Mouse (Mus musculus) urinary bladder, adult 2 months (tissue): Measurements from ENCODE around the gene A230050P20Rik. TPM values are rescaled to one million over a fixed set of nuclear protein-coding genes. Genes with fewer than 3 reads are reported as not detected.
A peak's percentile ranks its signal among the peaks of the same experiment; 100 is the strongest.

ENCODE experiments used
- DNase-seq: peaks from one replicate; pipeline ENCODE4 v3.0.0; 2022; ENCODE audit warnings: low spot score
- polyA plus RNA-seq: library from polyadenylated mRNA; depleted of rRNA; stranded (reverse); fragments of >200 nt; gene quantifications from 2 replicates; pipeline ENCODE4 v1.2.3, GENCODE M21; 2012; rRNA removed

A230050P20Rik gene
- polyA plus RNA-seq, 1 experiment, result 71.9 TPM

- DNase-seq, result no peak
Observed at GRCm38 (mm10) chr9:20894629-20895028, 26.2 kb downstream of the A230050P20Rik start.

GRCm38 (mm10) chr9:20895382-20895781 lies 26.9 kb downstream of the A230050P20Rik start:
- DNase-seq, result no peak

- DNase-seq, result no peak
Observed at GRCm38 (mm10) chr9:20897736-20898510, 29.5 kb downstream of the A230050P20Rik start.

- peak; percentile 80 for DNase-seq
Observed at GRCm38 (mm10) chr9:20898511-20899073, 30.1 kb downstream of the A230050P20Rik start, which contains the start of gene Eif3g. Gene Eif3g, minus strand, starts transcription at chr9:20898623.

GRCm38 (mm10) chr9:20901466-20902173 lies 33.2 kb downstream of the A230050P20Rik start:
- DNase-seq, result no peak

GRCm38 (mm10) chr9:20902174-20902491 lies 33.7 kb downstream of the A230050P20Rik start:
- DNase-seq, result no peak

- no peak for DNase-seq
Observed at GRCm38 (mm10) chr9:20909948-20910347, 41.5 kb downstream of the A230050P20Rik start.

GRCm38 (mm10) chr9:20916160-20916559 lies 47.7 kb downstream of the A230050P20Rik start:
- DNase-seq, result no peak

GRCm38 (mm10) chr9:20923258-20923657 lies 54.8 kb downstream of the A230050P20Rik start:
- no peak for DNase-seq

Other genes starting within 250 kb of the A230050P20Rik start
- gene Ubl5, start 225.8 kb upstream of the A230050P20Rik start, polyA plus RNA-seq, result 477 and 551 TPM in 2 replicates
- gene Fbxl12, start 223.9 kb upstream of the A230050P20Rik start, polyA plus RNA-seq, result 35.2 and 38.0 TPM in 2 replicates
- gene Pin1, start 216.5 kb upstream of the A230050P20Rik start, polyA plus RNA-seq, result 16.3 and 18.9 TPM in 2 replicates
- 4.7 and 6.2 TPM in 2 replicates for gene Olfm2, start 122.3 kb upstream of the A230050P20Rik start, polyA plus RNA-seq
- 13.5 and 14.3 TPM in 2 replicates for gene Col5a3, start 53.6 kb upstream of the A230050P20Rik start, polyA plus RNA-seq
- gene Rdh8, start 50.1 kb upstream of the A230050P20Rik start, polyA plus RNA-seq, result not detected in 2 replicates
- 6.8 and 7.0 TPM in 2 replicates for gene Angptl6, start 11.1 kb downstream of the A230050P20Rik start, polyA plus RNA-seq
- 38.7 and 59.6 TPM in 2 replicates for gene Ppan, start 19.5 kb downstream of the A230050P20Rik start, polyA plus RNA-seq
- gene Eif3g, start 30.0 kb downstream of the A230050P20Rik start, polyA plus RNA-seq, result 136 and 141 TPM in 2 replicates
- gene Dnmt1, start 91.2 kb downstream of the A230050P20Rik start, polyA plus RNA-seq, result 19.1 and 19.7 TPM in 2 replicates
- gene S1pr2, start 108.1 kb downstream of the A230050P20Rik start, polyA plus RNA-seq, result 11.6 and 11.7 TPM in 2 replicates
- gene Mrpl4, start 134.1 kb downstream of the A230050P20Rik start, polyA plus RNA-seq, result 78.8 and 88.8 TPM in 2 replicates
- gene Icam1, start 147.3 kb downstream of the A230050P20Rik start, polyA plus RNA-seq, result 27.4 and 28.7 TPM in 2 replicates
- gene Icam4, start 160.7 kb downstream of the A230050P20Rik start, polyA plus RNA-seq, result 1.1 and 1.5 TPM in 2 replicates
- 1.2 TPM in 2 replicates for gene Icam5, start 163.4 kb downstream of the A230050P20Rik start, polyA plus RNA-seq
- gene Zglp1, start 198.5 kb downstream of the A230050P20Rik start, polyA plus RNA-seq, result 0.43 TPM in 1 of 2 replicates, not detected in the other
- 0.80 and 0.94 TPM in 2 replicates for gene Gm49373, start 204.5 kb downstream of the A230050P20Rik start, polyA plus RNA-seq
- 51.2 and 63.1 TPM in 2 replicates for gene Fdx1l, start 205.0 kb downstream of the A230050P20Rik start, polyA plus RNA-seq
- 1.3 and 1.8 TPM in 2 replicates for gene Gm38431, start 223.4 kb downstream of the A230050P20Rik start, polyA plus RNA-seq
- gene Raver1, start 223.4 kb downstream of the A230050P20Rik start, polyA plus RNA-seq, result 24.2 and 33.2 TPM in 2 replicates